Mouse (Mus musculus) T-helper 1 cell (primary cell): ENCODE measurements around the gene C1ql4.

Source experiments
- in situ Hi-C: fragments of 300-600 bp; cut with MboI, MseI; formaldehyde crosslinking; loops from one replicate; pipeline ENCODE4 v1.15.1; 2025; ENCODE audit warnings: high pct_unique_total_duplicates

C1ql4 gene

DNA sequence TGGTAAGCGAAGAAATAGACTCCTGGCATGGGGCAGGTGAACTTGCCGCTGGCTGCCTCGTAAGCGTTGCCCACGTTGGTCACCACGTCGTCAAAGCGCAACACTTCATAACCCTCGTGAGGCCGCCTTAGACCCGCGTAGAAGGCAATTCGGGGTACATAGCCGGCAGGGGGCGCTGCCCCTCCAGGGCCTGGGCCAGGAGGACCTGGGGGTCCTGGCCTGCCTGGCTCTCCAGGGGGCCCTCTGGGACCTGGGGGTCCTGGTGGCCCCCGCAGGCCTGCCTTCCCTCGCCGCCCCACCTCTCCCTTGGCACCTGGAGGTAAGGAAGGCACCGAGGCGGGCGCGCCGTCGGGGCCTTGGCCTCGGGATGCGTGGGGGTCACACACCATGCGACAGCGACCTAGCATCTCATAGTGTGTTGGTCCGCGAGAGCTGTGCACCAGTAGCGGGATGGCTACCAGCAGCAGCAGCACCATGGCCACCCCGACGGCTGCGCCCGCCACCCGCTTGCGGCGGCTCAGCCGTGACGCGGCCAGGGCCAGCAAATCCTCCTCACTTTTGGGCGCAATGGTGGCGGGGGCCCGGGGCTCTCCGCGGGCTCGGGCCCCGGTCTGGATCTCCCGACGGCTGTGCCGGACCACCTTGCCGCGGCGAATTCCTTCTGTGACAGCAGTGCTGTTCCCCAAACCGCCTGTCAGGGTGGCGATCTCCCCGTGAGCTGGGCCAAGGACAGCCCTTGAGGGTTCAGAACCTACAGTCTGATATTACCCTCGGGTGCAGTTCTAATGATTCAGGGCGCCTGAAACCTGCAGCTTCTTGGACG, at the start of gene C1ql4:
Gene C1ql4, minus strand, starts transcription at position 565 of the 823 bp plus-strand sequence.
- in situ Hi-C loops: no loop called here

DNA sequence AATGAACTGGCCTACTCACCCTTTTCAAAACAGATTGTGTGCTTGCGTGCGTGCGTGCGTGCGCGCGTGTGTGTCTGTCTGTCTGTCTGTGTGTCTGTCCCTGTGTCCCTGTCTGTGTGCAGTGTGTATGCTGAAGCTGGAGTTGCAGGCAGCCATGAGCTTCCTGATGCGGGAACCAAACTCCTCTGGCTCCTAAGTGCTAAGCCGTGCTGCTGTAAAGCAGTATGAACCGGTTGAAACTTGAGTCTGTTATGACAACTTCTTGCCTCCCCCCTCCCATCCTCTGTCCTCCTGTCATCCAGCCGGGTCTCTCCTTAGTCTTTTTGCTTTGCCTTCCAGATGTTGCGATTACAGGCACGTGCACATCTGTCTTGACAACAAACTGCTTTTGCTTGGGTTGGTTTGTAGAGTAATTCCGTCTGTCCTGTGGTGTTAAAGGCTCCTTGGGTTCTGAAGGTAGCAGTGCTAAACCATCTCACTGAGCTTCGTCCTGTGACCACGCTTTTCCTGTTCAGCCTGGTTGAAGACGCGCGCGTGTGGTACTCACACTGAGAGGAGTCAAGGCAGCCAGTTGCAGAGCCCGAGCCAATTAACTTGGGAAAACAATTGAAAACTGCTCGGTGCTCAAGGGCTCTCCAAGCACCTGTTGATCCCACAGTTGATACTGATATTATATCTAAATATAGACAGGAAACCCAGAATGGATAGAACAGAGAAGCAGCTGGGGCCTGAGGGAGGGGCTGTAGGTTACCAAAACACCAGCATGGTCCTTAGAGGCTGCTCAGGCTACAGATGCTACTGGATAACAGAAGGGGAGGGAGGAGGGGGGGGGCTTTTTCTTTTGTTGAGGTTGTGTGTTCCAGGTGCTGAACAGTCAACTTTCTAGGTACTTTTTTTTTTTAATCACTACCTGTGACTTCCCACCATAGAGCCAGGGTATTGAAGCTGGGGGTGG, 42.6 kb upstream of the C1ql4 start:
- in situ Hi-C loops: no loop called here

DNA sequence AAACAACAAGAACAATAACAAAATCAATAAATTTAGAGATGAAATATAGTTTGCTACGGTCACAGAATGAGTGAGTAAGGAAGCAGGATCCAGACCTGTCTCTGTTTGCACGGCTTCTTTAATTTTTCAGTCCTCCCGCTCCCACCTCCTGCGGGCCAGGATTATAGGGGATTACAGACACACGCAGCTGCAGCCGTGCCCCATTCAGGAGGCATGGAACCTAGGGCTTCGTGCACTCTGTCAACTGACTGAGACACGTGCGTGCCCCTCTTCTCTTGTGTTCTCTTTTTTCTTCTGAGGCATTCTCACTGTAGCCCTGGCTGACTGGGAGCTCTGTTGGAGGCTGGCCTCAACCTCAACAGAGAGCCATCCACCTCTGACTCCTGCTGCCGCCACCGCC, 41.8 kb upstream of the C1ql4 start:
- in situ Hi-C loops: no loop called here

DNA sequence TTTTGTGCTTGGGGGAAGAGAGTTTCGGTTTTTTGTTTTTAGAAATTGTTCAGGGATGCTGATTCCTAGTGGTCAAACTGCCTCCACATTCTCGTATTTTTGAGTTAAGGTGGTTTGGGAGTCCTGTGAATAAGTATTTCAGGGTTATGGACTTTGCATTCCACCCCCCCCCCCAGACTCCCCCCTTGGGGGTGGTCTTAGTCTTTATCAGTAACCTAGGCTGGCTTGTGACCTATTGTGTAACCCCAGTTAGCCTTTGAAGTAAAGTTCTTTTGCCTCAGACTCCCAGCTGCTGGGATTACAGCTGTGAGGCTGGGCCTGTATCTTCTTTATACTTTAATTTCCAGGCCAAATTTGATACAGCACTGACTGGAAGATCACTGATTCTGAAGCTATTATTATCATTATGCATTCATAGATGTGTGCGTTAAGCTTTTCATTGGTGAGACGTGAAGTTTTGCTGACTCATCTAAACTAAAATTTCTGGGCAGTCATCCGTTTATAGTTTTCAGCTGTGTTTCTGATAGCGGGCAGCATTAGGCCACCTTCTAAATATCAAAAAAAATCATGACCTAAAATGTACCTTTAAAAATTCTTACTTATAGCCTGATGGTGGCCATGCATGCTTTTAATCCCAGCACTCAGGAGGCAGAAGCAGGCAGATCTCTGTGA, 40.4 kb upstream of the C1ql4 start:
- in situ Hi-C loops: no loop called here

DNA sequence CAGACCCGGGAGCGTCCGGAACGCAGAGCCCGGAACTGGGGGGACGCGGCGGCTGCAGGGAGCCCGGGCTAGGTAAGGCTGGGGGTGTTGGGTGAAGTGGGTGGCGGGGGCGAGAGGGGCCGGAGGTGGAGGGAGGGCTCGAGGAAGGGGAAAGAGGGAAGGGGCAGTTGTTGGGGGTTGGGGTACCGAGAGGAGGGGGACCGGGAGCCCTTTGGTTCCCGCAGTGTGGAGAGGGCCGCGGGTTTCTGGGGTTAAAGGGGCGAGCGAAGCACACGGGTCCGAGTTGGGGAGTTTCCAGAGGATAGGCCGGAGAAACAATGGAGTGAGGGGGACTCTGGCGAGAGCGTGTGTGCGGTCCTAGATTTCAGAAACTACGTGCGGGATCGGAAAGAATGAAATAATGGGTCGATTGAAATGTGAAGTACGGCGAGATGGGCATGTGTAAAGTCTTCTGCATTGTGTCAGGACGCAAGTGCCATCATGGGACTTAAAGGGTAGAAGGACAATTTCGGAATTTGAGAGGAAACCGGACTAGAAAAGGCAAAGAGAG, 39.3 kb upstream of the C1ql4 start:
- in situ Hi-C loops: no loop called here

DNA sequence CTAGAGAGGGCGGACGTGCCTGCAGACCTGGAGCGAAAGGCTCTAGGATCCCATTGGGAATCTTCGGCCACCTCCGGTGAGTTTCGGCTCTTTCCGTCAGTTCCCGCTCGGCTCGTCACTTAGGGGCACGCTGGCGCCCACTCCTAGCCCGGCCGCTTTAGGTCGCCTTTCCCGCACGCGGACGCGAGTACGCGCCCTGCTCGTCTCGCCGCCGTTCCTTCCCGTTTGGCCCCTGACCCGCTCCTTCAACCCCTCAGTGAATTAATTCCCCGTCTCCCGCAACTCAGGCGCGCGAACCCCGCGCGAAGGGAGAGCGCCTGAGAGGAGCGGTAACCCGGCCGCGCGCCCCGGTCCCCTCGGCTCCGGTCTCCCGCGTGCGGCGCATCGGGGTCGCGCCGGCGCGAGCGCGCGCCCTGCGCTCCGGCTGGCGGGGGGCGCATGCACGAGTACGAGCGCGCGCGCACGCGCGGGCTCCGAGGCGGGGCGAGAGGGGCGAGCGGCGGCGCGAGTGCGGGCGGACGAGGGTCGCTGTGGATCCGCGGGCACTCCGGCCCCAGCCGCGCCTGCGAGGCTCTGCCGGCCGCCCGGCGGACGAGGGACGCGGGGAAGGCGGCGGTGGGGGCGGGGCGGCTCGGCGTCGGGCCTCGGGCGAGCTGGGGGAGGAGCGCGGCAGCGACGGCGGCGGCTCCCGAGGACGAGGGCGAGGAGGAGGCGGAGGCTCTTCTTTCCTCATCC, 38.6 kb upstream of the C1ql4 start:
- in situ Hi-C loops: no loop called here

DNA sequence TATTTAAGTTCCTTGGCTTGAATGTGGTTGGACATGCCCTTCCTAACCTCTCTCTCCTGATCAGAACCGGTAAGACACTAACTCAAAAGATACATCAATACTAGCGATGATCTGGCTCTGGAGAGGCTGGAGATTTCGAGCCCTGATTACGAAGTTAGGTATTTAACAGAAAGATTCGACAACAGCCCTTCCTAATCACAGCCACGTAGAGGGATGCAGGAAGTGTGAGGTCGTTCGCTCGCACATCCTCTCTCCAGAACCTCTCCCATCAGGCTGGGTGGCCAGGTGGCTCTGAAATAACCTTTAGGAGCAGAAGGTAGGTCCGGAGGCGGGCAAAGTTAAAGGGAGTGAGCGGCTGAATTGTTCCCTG, 38.1 kb upstream of the C1ql4 start, which contains the start of gene Spats2:
Gene Spats2, plus strand, starts transcription at position 206 of the 370 bp plus-strand sequence.
- in situ Hi-C loops: no loop called here

DNA sequence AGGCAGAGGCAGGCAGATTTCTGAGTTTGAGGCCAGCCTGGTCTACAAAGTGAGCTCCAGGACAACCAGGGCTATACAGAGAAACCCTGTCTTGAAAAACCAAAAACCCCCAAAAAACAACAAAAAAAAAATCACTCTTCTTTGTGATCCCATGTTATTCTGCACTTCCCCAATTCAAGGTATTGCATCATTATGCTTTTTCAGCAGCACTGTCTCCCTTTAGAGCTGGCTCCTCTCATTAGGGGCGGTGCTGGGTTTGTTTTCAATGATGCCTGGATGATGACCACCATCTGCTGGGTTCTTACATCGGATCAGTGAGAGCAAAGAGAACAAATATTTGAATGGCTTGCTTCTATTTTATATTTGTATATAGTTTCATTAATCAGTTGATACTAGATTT, 35.0 kb upstream of the C1ql4 start:
- in situ Hi-C loops: no loop called here

DNA sequence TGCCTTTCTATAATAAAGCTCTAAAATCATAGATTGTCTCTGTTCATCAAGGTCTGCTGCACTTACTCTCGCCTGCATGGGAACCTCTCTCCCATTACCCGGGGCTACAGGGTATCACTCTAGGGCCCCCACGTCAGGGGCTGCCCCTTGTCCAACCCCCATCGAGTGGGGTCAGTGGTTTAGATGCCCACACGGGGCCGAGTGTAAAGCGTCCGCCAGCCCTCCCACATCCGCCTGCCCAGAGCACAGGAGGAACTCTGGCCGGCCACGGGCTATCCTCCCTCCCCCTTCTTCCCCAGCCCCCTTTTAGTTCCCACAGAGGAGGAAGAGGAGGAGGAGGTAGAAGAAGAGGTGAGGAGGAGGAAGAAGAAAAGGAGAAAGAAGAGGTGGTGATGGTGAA, 33.2 kb upstream of the C1ql4 start:
- in situ Hi-C loops: no loop called here

DNA sequence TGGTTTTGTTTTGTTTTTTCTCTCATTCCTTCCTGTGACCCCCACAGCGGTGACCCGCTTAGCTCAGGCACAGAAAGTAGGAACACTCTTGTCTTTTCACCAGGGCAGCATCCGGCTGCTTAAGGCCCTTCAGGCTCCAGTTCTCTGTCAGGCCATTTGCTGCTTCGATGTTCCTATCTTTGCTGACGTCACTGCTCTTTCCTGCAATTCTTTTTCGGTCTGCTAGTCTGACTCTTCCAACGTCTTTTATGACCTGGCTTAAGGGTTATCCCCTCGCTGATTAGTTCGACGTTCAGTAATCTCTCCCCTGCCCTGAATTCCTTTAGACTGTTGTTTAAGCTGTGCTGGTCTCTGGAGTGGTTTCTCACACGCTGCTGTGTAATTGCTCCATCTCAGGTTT, 28.9 kb upstream of the C1ql4 start:
- in situ Hi-C loops: no loop called here

DNA sequence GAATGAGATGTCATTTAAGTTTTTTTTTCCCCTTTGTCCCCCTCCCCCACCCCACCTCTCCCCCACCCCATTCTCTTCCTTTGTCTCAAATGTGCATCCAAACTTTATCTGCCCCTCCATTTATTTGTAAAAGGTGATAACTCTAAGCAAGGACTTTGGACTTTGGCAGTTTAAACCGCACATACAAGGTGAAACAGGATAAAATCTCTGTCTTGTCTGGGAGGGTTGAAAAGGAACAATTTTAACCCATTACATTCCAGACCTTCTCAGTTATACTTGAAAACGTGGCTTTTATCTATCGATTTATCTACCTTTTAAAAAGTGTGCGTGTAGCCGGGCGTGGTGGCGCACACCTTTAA, 27.4 kb upstream of the C1ql4 start:
- in situ Hi-C loops: no loop called here

DNA sequence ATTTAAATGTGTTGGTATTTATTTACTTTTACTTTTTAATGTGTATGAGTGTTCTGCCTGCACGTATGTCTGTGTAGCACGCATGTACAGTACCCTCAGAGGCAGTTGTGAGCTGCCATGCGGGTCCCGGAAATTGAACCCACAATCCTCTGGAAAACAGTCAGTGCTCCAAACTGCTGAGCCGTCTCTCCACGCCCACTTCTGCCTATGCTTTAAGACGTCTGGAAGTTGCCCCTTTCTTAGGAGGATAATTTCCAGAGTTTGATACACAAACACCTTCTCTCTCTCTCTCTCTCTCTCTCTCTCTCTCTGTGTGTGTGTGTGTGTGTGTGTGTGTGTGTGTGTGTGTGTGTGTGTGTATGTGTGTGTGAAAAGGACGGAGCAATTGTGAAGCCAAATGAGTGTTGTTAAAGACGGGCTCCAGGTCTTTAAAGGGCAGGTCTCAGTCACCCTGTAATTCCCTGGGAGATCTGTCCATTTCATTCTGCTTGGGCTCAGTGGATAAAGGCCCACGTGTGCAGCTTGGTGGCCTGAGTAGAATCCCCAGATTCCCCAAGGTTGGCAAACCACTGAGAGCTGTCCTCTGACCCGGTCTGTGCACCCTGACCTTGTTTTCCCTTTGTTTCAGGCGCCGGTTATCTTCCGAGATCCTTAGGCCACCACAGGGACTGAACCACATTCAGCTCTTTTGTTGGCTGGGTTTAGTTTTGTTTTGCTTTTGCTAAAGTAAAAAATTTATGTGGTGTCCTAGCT, 26.9 kb upstream of the C1ql4 start:
- in situ Hi-C loops: no loop called here

DNA sequence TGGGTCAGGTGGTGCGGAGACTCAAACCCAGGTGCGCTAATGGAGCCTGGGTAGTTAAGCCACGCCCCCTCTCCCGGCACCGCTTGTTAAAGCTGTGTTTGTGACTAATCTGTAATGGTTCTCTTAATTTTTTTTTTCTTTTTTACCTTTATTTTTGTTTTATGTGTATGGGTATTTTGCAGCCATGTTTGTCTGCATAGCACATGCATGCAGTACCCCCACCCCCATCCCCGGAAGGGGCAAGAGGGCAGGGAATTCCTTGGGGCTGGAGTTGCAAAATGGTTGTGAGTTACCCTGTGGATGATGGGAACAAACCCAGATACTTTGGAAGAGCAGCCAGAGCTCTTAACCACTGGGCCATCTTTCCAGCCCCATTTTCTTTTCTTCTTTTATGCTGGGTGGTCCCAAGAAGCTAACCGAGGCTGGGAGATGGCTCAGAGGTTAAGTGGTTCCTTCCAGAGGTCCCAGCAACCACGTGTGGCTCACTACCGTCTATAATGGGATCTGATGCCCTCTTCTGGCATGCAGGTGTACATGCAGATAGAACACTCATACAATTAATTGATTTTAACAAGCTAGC, 25.9 kb upstream of the C1ql4 start:
- in situ Hi-C loops: no loop called here

DNA sequence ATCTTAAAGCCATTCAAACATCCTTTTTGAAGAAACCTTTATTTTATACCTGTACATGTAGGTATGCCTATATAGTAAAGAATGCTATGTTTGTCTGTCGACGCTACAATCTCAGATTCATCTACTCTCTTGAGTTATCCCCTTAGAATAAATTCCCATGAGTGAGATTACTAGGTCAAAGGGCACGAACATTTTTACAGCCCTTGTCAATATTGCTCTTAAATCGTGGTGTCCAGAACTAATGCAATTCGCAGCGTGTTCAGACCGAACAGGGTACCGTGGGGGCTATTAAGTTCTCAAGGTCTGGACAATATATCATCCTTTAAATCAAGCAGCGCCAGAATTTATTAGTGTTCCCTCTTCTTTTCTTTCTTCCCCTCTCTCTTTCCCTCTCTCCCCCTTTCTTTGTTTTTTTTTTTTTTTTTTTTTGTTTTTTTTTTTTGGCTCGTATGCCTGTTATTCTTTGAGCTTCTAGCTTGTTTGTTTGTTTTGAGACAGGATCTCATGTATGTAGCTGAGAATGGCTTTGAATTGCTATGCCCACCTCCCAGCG, 25.3 kb upstream of the C1ql4 start:
- in situ Hi-C loops: no loop called here

DNA sequence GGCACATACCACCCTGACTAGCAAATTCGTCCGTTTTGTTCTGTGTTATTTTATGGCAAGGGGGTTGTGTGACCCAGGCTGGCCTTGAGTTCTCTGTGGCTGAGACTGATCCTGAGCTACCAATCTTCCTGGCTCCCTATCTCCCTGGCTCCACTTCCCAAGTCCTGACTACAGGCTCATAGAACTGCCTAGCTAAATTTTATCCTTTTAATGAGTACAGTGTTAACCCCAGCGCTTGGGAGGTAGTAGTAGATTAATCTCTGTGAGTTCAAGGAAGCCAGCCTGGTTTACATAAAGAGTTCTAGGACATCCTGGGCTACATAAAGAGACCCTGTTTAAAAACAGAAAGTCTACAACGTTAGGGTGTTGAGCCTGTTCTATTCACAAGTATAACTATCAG, 24.2 kb upstream of the C1ql4 start:
- in situ Hi-C loops: no loop called here

DNA sequence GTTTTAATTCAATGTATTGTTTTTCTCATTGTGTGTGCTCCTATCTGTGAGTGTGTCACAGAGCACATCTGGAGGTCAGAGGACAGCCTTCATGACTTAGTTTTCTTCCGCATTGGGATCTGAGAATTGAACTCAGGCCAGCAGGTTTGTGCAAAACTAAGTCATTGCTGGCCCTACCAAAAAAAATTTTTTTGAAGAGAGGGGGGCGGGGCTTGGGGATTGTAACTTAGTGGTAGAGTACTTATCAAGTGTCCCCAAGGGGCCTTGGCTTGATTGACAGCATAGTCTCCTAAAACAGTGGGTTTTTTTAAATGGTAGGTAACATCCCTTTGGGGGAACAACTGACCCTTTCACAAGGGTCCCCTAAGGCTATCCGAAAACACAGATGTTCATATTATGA, 23.5 kb upstream of the C1ql4 start:
- in situ Hi-C loops: no loop called here

DNA sequence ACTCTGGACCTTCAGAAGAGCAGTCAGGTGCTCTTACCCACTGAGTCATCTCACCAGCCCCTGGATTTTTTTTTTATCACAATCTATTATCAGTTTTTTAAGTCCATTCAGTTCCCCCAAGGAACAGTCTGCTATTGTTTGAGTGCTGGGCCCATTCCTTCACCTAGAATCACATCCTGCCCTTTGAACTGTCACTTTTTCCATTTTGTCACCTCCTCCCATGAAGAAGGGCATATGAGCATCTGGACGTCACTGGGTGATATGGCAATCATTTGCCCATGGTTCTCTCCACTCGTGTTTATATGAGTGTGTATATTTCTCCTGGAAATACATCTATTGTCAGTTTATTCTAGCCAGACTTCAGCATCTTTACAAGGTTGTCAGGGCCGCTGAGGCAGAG, 20.2 kb upstream of the C1ql4 start:
- in situ Hi-C loops: no loop called here

DNA sequence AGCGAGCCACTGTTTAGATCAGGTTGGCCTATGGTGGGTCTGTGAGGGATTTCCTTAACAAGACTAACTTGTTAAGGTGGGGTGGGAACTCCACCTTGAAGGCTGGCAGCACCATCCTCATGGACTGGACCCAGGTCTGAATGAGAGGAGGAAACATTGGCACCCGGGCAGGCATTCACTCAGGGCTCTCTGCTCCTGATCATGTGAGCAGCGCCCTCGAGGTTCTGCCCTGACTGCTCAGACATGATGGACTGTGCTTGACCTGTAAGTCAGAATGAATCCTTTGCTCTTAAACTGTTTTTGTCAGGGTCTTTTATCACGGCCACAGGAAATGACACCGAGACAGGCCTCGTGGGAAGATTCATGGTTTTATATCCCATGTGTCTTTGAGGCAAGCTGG, 17.6 kb upstream of the C1ql4 start:
- in situ Hi-C loops: no loop called here

DNA sequence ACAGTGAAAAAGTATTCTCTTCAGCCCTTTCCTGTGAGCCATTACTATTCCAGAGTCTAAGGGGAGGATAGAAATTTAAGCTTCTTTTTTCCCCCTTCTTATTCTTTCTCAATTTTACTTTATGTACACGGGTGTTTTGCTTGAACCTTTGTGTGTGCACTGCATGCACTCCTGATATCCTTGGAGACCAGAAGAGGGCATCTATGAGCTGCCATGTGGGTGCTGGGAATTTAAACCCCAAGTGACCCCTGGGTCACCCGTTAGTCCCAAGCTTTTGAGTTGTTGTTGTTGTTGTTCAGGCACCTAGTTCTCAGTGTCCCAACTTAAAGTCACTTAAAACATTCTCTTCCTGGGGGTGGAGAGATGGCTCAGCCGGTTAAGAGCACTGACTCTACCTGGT, 12.4 kb upstream of the C1ql4 start:
- in situ Hi-C loops: loop anchor here (5.0 kb wide), 1 partner anchor 43 kb away; the partner anchor contains the start of gene Prph

DNA sequence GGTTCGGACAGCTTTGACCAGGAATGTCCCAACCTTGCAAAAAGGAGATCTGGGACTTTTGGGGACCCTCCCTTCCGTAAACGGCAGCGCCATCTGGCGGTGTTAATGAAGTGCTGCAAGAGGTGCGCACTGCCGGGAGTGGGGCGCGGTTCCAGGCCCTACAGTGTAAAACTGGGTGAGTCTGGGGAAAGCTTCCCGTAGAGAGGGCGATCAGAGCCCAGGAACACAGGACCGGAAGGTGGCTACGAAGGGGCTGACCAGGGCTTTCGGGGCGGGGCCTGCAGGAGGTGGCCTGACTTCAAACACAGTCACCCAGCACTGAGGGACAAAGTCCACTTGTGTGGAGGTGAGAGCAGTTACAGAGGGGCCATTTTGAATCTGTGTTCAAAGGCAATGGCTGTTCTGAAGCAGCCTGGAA, 11.5 kb upstream of the C1ql4 start:
- in situ Hi-C loops: no loop called here
